Mouse (Mus musculus): Measurements from ENCODE around the gene Fbxo27. TPM values are rescaled to one million over a fixed set of nuclear protein-coding genes. Genes with fewer than 3 reads are reported as not detected.

Fbxo27 gene
- polyA plus RNA-seq, 1 experiment: 9.6 TPM

GRCm38 (mm10) chr7:28732341-28733142 is 39.9 kb downstream of the Fbxo27 start:
- H3K4me3 ChIP-seq (ENCODE audit: low read depth, low read length): peak overlapping the region; percentile 56
- H3K4me1 ChIP-seq (ENCODE audit: control insufficient read depth, insufficient read depth, low read length): peaks cover 1% of the 10 kb centered on the region
- no peaks in the 10 kb centered on the region for H3K36me3 ChIP-seq (ENCODE audit: control insufficient read depth, insufficient read depth, low read length, poor library complexity, severe bottlenecking)
- H3K9me3 ChIP-seq (replicated peaks; ENCODE audit: control insufficient read depth, insufficient read depth, low read length, poor library complexity, severe bottlenecking): peaks cover 8% of the 10 kb centered on the region
- peak overlapping the region; percentile 62 for H3K27ac ChIP-seq (ENCODE audit: insufficient read depth, low read length)
- H3K27me3 ChIP-seq (ENCODE audit: control insufficient read depth, insufficient read depth, low read length, poor library complexity, severe bottlenecking): no peaks in the 10 kb centered on the region
- TF ChIP-seq POLR2A (IDR thresholded peaks at IDR 0.05; ENCODE audit: insufficient read depth, low read length) (peak; percentile 5), EP300 (IDR thresholded peaks at IDR 0.05; ENCODE audit: insufficient read depth, low read depth, low read length) (0 out of 2 replicates have a peak, but pooled peaks have one; percentile 16), CTCF (IDR thresholded peaks at IDR 0.05; ENCODE audit: low read depth, low read length) (no peak)
- H3K9ac ChIP-seq (ENCODE audit: low read depth, poor library complexity, severe bottlenecking): peak overlapping the region; percentile 38

- Histone ChIP-seq H3K9me3 (replicated peaks; ENCODE audit: control insufficient read depth, insufficient read depth, low read length, poor library complexity, severe bottlenecking) (peaks cover 8% of the 10 kb centered on the region), H3K4me1 (ENCODE audit: control insufficient read depth, insufficient read depth, low read length) (peaks cover 1% of the 10 kb centered on the region), H3K9ac (ENCODE audit: low read depth, poor library complexity, severe bottlenecking) (no peak overlapping the region), H3K27ac (ENCODE audit: insufficient read depth, low read length) (peak overlapping the region; percentile 62), H3K4me3 (ENCODE audit: low read depth, low read length) (peak overlapping the region; percentile 56), H3K36me3 (ENCODE audit: control insufficient read depth, insufficient read depth, low read length, poor library complexity, severe bottlenecking) (no peaks in the 10 kb centered on the region), H3K27me3 (ENCODE audit: control insufficient read depth, insufficient read depth, low read length, poor library complexity, severe bottlenecking) (no peaks in the 10 kb centered on the region)
- TF ChIP-seq CTCF (IDR thresholded peaks at IDR 0.05; ENCODE audit: low read depth, low read length): no peak
- no peak for TF ChIP-seq EP300 (IDR thresholded peaks at IDR 0.05; ENCODE audit: insufficient read depth, low read depth, low read length)
- TF ChIP-seq POLR2A (IDR thresholded peaks at IDR 0.05; ENCODE audit: insufficient read depth, low read length): no peak
Observed at GRCm38 (mm10) chr7:28733211-28733610, 40.6 kb downstream of the Fbxo27 start.

DNA sequence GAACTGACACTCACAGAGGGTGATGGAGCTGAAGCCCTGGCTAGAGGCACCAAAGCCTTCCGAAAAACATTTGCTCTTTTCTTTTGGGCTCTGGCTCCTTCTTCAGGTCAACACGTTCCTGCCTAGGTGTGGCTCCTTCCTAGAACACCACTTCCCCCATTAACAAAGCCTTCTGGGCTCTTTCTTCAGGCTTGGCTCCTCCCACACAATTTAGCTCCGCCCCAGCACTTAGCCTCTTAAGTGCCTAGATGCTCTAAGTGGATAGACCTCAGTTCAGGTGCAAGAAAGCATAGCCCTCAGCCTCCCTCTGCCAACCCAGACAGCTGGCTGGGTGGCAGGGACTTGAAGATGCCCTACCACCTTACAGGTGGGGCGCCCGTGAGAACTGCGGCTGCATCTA is 43.1 kb downstream of the Fbxo27 start:
- no peaks in the 10 kb centered on the region for H3K27me3 ChIP-seq (ENCODE audit: control insufficient read depth, insufficient read depth, low read length, poor library complexity, severe bottlenecking)
- H3K27ac ChIP-seq (ENCODE audit: insufficient read depth, low read length): peak overlapping the region; percentile 63
- H3K36me3 ChIP-seq (ENCODE audit: control insufficient read depth, insufficient read depth, low read length, poor library complexity, severe bottlenecking): no peaks in the 10 kb centered on the region
- peaks cover 3% of the 10 kb centered on the region for H3K4me1 ChIP-seq (ENCODE audit: control insufficient read depth, insufficient read depth, low read length)
- TF ChIP-seq CTCF (IDR thresholded peaks at IDR 0.05; ENCODE audit: low read depth, low read length): no peak
- TF ChIP-seq EP300 (IDR thresholded peaks at IDR 0.05; ENCODE audit: insufficient read depth, low read depth, low read length): no peak
- peak; percentile 12 for TF ChIP-seq POLR2A (IDR thresholded peaks at IDR 0.05; ENCODE audit: insufficient read depth, low read length)
- no peak overlapping the region for H3K9ac ChIP-seq (ENCODE audit: low read depth, poor library complexity, severe bottlenecking)
- peak overlapping the region; percentile 54 for H3K4me3 ChIP-seq (ENCODE audit: low read depth, low read length)
- peaks cover 8% of the 10 kb centered on the region for H3K9me3 ChIP-seq (replicated peaks; ENCODE audit: control insufficient read depth, insufficient read depth, low read length, poor library complexity, severe bottlenecking)

- Histone ChIP-seq H3K4me3 (ENCODE audit: low read depth, low read length) (peak overlapping the region; percentile 22), H3K4me1 (ENCODE audit: control insufficient read depth, insufficient read depth, low read length) (peaks cover 2% of the 10 kb centered on the region), H3K36me3 (ENCODE audit: control insufficient read depth, insufficient read depth, low read length, poor library complexity, severe bottlenecking) (no peaks in the 10 kb centered on the region), H3K9ac (ENCODE audit: low read depth, poor library complexity, severe bottlenecking) (peak overlapping the region; percentile 30), H3K27ac (ENCODE audit: insufficient read depth, low read length) (peak overlapping the region; percentile 40), H3K9me3 (replicated peaks; ENCODE audit: control insufficient read depth, insufficient read depth, low read length, poor library complexity, severe bottlenecking) (no peaks in the 10 kb centered on the region), H3K27me3 (ENCODE audit: control insufficient read depth, insufficient read depth, low read length, poor library complexity, severe bottlenecking) (no peaks in the 10 kb centered on the region)
- TF ChIP-seq EP300 (IDR thresholded peaks at IDR 0.05; ENCODE audit: insufficient read depth, low read depth, low read length): peak; percentile 51; the same call in 1 of the 2 replicates
- TF ChIP-seq CTCF (IDR thresholded peaks at IDR 0.05; ENCODE audit: low read depth, low read length): no peak
Observed at GRCm38 (mm10) chr7:28739829-28740228, 47.2 kb downstream of the Fbxo27 start.

DNA sequence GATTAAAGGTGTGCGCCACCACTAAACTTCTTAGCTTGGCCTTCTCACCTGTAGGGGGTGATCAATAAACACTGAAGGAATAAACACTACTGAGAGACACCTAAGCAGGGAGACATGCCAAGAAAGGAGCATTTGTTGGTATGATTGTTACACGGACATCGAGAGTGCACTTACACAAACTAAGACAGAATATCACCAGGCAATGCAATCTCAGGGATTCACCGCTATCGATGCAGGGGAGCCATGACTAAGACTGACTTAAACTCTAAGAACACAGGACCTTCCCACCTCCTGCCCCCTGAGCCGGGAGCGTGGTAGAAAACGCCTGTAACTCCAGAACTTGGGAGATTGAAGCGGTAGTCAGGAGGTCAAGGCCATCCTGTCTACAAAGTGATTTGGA is 48.3 kb downstream of the Fbxo27 start:
- peak overlapping the region; percentile 84 for H3K4me3 ChIP-seq (ENCODE audit: low read depth, low read length)
- peak overlapping the region; percentile 45 for H3K27ac ChIP-seq (ENCODE audit: insufficient read depth, low read length)
- H3K36me3 ChIP-seq (ENCODE audit: control insufficient read depth, insufficient read depth, low read length, poor library complexity, severe bottlenecking): 0 out of 2 replicates have a peak, but pooled peaks cover 3% of the 10 kb centered on the region
- H3K27me3 ChIP-seq (ENCODE audit: control insufficient read depth, insufficient read depth, low read length, poor library complexity, severe bottlenecking): no peaks in the 10 kb centered on the region
- H3K4me1 ChIP-seq (ENCODE audit: control insufficient read depth, insufficient read depth, low read length): peaks cover 2% of the 10 kb centered on the region
- TF ChIP-seq CTCF (IDR thresholded peaks at IDR 0.05; ENCODE audit: low read depth, low read length): no peak
- TF ChIP-seq EP300 (IDR thresholded peaks at IDR 0.05; ENCODE audit: insufficient read depth, low read depth, low read length): no peak
- no peak for TF ChIP-seq POLR2A (IDR thresholded peaks at IDR 0.05; ENCODE audit: insufficient read depth, low read length)
- H3K9ac ChIP-seq (ENCODE audit: low read depth, poor library complexity, severe bottlenecking): peak overlapping the region; percentile 66
- H3K9me3 ChIP-seq (replicated peaks; ENCODE audit: control insufficient read depth, insufficient read depth, low read length, poor library complexity, severe bottlenecking): no peaks in the 10 kb centered on the region

DNA sequence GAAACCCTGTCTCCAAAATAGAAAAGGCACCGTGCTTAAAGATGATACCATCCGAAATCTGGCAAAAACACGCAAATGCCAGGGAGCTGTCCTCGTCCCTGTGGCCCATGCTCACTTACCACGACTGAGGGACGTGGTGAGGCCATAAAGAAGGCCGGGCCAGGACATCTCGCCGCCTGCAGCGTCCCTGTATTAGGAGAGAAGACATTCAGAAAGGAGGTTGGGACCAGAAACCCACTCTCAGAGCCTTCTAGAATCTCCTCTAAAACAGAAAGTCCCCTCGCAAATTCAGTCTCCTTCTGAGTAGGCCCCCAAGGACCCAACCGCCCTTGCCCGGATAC is 48.7 kb downstream of the Fbxo27 start:
- peak overlapping the region; percentile 84 for H3K4me3 ChIP-seq (ENCODE audit: low read depth, low read length)
- 0 out of 2 replicates have a peak, but pooled peaks cover 4% of the 10 kb centered on the region for H3K36me3 ChIP-seq (ENCODE audit: control insufficient read depth, insufficient read depth, low read length, poor library complexity, severe bottlenecking)
- H3K4me1 ChIP-seq (ENCODE audit: control insufficient read depth, insufficient read depth, low read length): peaks cover 2% of the 10 kb centered on the region
- H3K9ac ChIP-seq (ENCODE audit: low read depth, poor library complexity, severe bottlenecking): peak overlapping the region; percentile 66
- no peaks in the 10 kb centered on the region for H3K27me3 ChIP-seq (ENCODE audit: control insufficient read depth, insufficient read depth, low read length, poor library complexity, severe bottlenecking)
- no peaks in the 10 kb centered on the region for H3K9me3 ChIP-seq (replicated peaks; ENCODE audit: control insufficient read depth, insufficient read depth, low read length, poor library complexity, severe bottlenecking)
- peak overlapping the region; percentile 45 for H3K27ac ChIP-seq (ENCODE audit: insufficient read depth, low read length)
- TF ChIP-seq CTCF (IDR thresholded peaks at IDR 0.05; ENCODE audit: low read depth, low read length) (no peak), EP300 (IDR thresholded peaks at IDR 0.05; ENCODE audit: insufficient read depth, low read depth, low read length) (no peak), POLR2A (IDR thresholded peaks at IDR 0.05; ENCODE audit: insufficient read depth, low read length) (no peak)
